Mouse (Mus musculus): ENCODE measurements around the gene Gm973. TPM values are rescaled to one million over a fixed set of nuclear protein-coding genes. Genes with fewer than 3 reads are reported as not detected.
A peak's percentile ranks its signal among the peaks of the same experiment; 100 is the strongest.

Gm973 gene
- polyA plus RNA-seq, 1 experiment from 2014 or later: 10.3 TPM

DNA sequence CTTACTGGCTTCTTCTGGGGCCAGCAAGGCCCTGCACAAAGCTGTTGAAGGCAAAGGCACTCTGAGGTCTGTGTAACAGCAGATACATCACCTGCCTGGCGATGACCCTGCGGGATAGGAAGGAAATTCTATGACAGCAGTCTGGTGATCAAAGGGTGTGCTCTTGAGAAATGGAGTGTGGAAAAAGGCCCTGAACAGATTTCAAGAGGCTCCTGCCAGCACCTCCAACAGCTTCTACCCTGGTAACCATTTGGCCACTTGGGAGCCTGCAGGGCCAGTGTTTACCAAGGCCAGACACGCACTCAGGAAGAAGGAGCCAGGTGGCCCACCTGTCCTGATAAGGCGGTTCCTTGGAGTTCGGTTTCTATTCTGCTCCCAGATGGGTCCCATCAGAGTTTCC, 63.3 kb downstream of the Gm973 start:
- Histone ChIP-seq H3K27me3 (ENCODE audit: control insufficient read depth, insufficient read depth, low read length) (no peaks in the 10 kb centered on the region), H3K4me1 (ENCODE audit: control insufficient read depth, insufficient read depth, low read length) (peaks cover under 1% of the 10 kb centered on the region; the same call in 1 of the 2 replicates), H3K36me3 (ENCODE audit: control insufficient read depth, insufficient read depth, low read length) (no peaks in the 10 kb centered on the region), H3K9ac (replicated peaks; ENCODE audit: low read length) (no peak overlapping the region), H3K4me2 (ENCODE audit: low read length) (no peak overlapping the region), H3K4me3 (replicated peaks; ENCODE audit: low read depth, low read length) (no peak overlapping the region), H3K27ac (replicated peaks; ENCODE audit: low read depth, low read length) (no peak overlapping the region), H3K9me3 (ENCODE audit: control insufficient read depth, low read length) (no peaks in the 10 kb centered on the region)
- ATAC-seq (ENCODE audit: low FRiP score, low TSS enrichment) (no peak), DNase-seq (no peak)
- 89% methylated on average over 5 of the region's 5 CpGs for WGBS

DNA sequence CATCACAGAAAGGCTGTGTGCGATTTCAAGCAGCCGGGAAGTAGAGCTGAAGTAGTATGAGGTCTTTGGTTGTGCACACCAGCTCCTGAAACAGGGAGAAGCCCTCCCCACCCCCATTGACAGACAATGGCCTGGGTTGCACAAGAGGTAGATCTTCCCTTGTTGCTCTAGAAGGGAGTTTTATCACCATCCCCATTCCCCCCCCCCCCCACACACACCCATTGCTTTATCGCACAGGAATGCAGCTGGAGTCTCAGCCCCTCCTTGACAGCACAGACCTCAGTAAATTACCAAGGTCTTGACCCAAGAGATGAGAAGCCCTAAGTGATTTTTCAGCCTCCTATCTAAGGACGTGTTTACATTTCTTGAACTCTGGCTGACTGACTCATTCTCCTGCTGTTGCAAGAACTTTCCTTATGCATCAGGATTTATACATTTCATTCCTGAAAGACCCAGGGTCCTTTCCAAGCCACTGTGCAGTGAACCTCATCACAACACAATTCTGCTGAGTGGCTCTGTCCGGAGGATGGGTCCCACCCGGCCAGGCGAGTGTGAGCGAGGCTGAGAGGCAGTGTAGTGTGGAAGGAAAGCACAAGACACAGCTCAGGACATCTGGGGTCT, 64.2 kb downstream of the Gm973 start:
- no peak for DNase-seq
- no peak overlapping the region for H3K9ac ChIP-seq (replicated peaks; ENCODE audit: low read length)
- peaks cover 7% of the 10 kb centered on the region; the same call in 1 of the 2 replicates for H3K4me1 ChIP-seq (ENCODE audit: control insufficient read depth, insufficient read depth, low read length)
- H3K27ac ChIP-seq (replicated peaks; ENCODE audit: low read depth, low read length): no peak overlapping the region
- H3K9me3 ChIP-seq (ENCODE audit: control insufficient read depth, low read length): no peaks in the 10 kb centered on the region
- no peaks in the 10 kb centered on the region for H3K27me3 ChIP-seq (ENCODE audit: control insufficient read depth, insufficient read depth, low read length)
- no peak overlapping the region for H3K4me2 ChIP-seq (ENCODE audit: low read length)
- H3K4me3 ChIP-seq (replicated peaks; ENCODE audit: low read depth, low read length): no peak overlapping the region
- ATAC-seq (ENCODE audit: low FRiP score, low TSS enrichment): no peak
- H3K36me3 ChIP-seq (ENCODE audit: control insufficient read depth, insufficient read depth, low read length): no peaks in the 10 kb centered on the region
- WGBS: 69% methylated on average over 8 of the region's 8 CpGs

GRCm38 (mm10) chr1:59580880-59581279, 64.8 kb downstream of the Gm973 start:
- Histone ChIP-seq H3K9ac (replicated peaks; ENCODE audit: low read length) (no peak overlapping the region), H3K4me1 (ENCODE audit: control insufficient read depth, insufficient read depth, low read length) (peaks cover 7% of the 10 kb centered on the region; the same call in 1 of the 2 replicates), H3K9me3 (ENCODE audit: control insufficient read depth, low read length) (no peaks in the 10 kb centered on the region), H3K27ac (replicated peaks; ENCODE audit: low read depth, low read length) (no peak overlapping the region), H3K36me3 (ENCODE audit: control insufficient read depth, insufficient read depth, low read length) (no peaks in the 10 kb centered on the region), H3K27me3 (ENCODE audit: control insufficient read depth, insufficient read depth, low read length) (no peaks in the 10 kb centered on the region), H3K4me2 (ENCODE audit: low read length) (no peak overlapping the region), H3K4me3 (replicated peaks; ENCODE audit: low read depth, low read length) (no peak overlapping the region)
- 92% methylated on average over 3 of the region's 3 CpGs for WGBS
- DNase-seq (no peak), ATAC-seq (ENCODE audit: low FRiP score, low TSS enrichment) (no peak)

DNA sequence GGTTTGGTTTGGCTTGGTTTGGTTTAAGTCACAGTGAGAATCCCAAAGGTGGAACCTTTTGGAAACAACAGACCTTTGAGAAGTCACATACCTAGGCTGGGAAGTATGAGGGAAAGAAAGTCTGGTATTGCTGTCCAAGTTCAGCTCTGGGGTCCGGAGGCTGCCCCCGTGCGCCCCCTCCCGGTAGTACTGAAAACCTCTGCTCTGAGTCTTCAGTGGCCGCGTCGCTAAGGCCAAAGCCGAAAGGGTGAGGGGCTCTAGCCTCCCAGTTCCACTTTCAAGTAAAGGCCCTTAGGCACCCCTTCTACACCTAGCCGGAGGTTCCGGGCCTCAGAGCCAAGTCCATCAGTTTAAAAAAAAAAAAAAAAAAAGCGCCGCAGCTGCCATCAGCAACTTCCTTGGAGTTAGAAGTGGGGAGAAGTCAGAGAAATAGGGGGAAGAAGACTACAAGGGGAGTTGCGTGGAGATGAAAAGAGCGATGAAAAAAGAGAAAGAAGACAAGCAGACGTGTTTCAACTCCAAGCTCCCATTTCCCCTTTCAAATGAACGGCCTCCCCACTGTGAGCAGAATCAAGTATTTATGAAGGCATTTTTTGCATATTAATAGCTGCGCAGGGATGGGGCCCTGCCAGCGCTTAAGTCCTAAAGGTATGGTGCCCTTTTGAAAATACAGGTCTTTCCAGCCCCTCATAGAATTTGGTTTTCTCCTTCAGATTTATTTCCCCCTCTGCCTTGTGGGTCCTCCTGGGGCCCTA, 68.8 kb downstream of the Gm973 start:
- Histone ChIP-seq H3K4me2 (ENCODE audit: low read length) (peak overlapping the region; percentile 38), H3K4me1 (ENCODE audit: control insufficient read depth, insufficient read depth, low read length) (peaks cover 7% of the 10 kb centered on the region; the same call in 1 of the 2 replicates), H3K4me3 (replicated peaks; ENCODE audit: low read depth, low read length) (no peak overlapping the region), H3K27me3 (ENCODE audit: control insufficient read depth, insufficient read depth, low read length) (no peaks in the 10 kb centered on the region), H3K36me3 (ENCODE audit: control insufficient read depth, insufficient read depth, low read length) (no peaks in the 10 kb centered on the region), H3K9ac (replicated peaks; ENCODE audit: low read length) (no peak overlapping the region), H3K27ac (replicated peaks; ENCODE audit: low read depth, low read length) (no peak overlapping the region), H3K9me3 (ENCODE audit: control insufficient read depth, low read length) (no peaks in the 10 kb centered on the region)
- WGBS: 6% methylated on average over 18 of the region's 18 CpGs
- ATAC-seq (ENCODE audit: low FRiP score, low TSS enrichment) (no peak), DNase-seq (peak; percentile 81)

DNA sequence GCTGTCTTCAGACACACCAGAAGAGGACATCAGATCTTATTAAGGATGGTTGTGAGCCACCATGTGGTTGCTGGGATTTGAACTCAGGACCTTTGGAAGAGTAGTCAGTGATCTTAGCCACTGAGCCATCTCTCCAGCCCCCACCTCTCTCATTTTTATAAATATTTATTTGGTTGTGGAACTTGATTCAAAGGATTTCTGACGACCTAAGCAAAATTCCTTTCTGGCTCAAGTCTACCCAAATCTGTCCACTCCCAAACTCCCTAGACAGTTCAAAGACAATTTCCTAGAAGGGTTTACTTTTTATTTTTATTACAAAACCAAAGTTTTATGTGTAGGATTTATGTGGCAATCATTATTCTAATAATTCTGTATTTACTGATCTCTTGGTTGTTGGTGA, 73.2 kb downstream of the Gm973 start:
- no peak for DNase-seq
- Histone ChIP-seq H3K27ac (replicated peaks; ENCODE audit: low read depth, low read length) (no peak overlapping the region), H3K4me3 (replicated peaks; ENCODE audit: low read depth, low read length) (no peak overlapping the region), H3K36me3 (ENCODE audit: control insufficient read depth, insufficient read depth, low read length) (no peaks in the 10 kb centered on the region), H3K27me3 (ENCODE audit: control insufficient read depth, insufficient read depth, low read length) (0 out of 2 replicates have a peak, but pooled peaks cover 7% of the 10 kb centered on the region), H3K9me3 (ENCODE audit: control insufficient read depth, low read length) (no peaks in the 10 kb centered on the region), H3K9ac (replicated peaks; ENCODE audit: low read length) (no peak overlapping the region), H3K4me1 (ENCODE audit: control insufficient read depth, insufficient read depth, low read length) (peaks cover 28% of the 10 kb centered on the region), H3K4me2 (ENCODE audit: low read length) (no peak overlapping the region)
- ATAC-seq (ENCODE audit: low FRiP score, low TSS enrichment): no peak
- WGBS: 83% methylated on average over 1 of the region's 1 CpGs

DNA sequence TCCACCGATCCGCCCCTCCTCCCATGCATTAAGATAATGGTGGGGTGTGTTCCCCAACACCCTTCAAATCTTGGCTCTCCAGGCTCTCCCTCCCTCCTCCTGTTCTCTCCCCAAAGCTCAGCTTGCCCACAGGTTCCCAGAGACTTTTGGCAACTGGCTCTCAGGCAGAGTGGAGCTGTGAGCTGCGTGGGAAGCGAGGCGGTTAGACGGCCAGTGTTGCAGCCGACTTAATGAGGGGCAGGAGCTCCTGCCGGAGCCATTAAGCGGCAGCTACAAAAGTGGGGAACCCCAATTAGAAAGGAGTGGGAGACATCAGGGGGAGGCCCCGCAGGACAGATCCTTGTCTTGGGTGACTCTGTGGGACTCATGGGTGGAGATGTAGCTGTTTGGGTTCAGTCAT, 76.3 kb downstream of the Gm973 start:
- peak overlapping the region; percentile 49 for H3K27ac ChIP-seq (replicated peaks; ENCODE audit: low read depth, low read length)
- WGBS: 3% methylated on average over 10 of the region's 10 CpGs

GRCm38 (mm10) chr1:59592876-59593275, 76.8 kb downstream of the Gm973 start:
- H3K4me1 ChIP-seq (ENCODE audit: control insufficient read depth, insufficient read depth, low read length): peaks cover 21% of the 10 kb centered on the region
- no peaks in the 10 kb centered on the region for H3K36me3 ChIP-seq (ENCODE audit: control insufficient read depth, insufficient read depth, low read length)
- peak overlapping the region; percentile 22; the same call in 1 of the 2 replicates for H3K4me3 ChIP-seq (replicated peaks; ENCODE audit: low read depth, low read length)
- DNase-seq (peak; percentile 66), ATAC-seq (ENCODE audit: low FRiP score, low TSS enrichment) (no peak)
- 0 out of 2 replicates have a peak overlapping the region, but pooled peaks have one; percentile 12 for H3K9ac ChIP-seq (replicated peaks; ENCODE audit: low read length)
- H3K9me3 ChIP-seq (ENCODE audit: control insufficient read depth, low read length): no peaks in the 10 kb centered on the region
- 0 out of 2 replicates have a peak, but pooled peaks cover 7% of the 10 kb centered on the region for H3K27me3 ChIP-seq (ENCODE audit: control insufficient read depth, insufficient read depth, low read length)
- H3K27ac ChIP-seq (replicated peaks; ENCODE audit: low read depth, low read length): no peak overlapping the region
- peak overlapping the region; percentile 45 for H3K4me2 ChIP-seq (ENCODE audit: low read length)
- WGBS: 7% methylated on average over 12 of the region's 12 CpGs

More for the DNA sequence above, 76.3 kb downstream of the Gm973 start:
- ATAC-seq (ENCODE audit: low FRiP score, low TSS enrichment): no peak
- Histone ChIP-seq H3K27me3 (ENCODE audit: control insufficient read depth, insufficient read depth, low read length) (0 out of 2 replicates have a peak, but pooled peaks cover 7% of the 10 kb centered on the region), H3K4me1 (ENCODE audit: control insufficient read depth, insufficient read depth, low read length) (peaks cover 21% of the 10 kb centered on the region), H3K4me2 (ENCODE audit: low read length) (peak overlapping the region; percentile 45), H3K9ac (replicated peaks; ENCODE audit: low read length) (peak overlapping the region; percentile 12; the same call in 1 of the 2 replicates), H3K4me3 (replicated peaks; ENCODE audit: low read depth, low read length) (peak overlapping the region; percentile 22; the same call in 1 of the 2 replicates), H3K9me3 (ENCODE audit: control insufficient read depth, low read length) (no peaks in the 10 kb centered on the region), H3K36me3 (ENCODE audit: control insufficient read depth, insufficient read depth, low read length) (no peaks in the 10 kb centered on the region)
- peak; percentile 67 for DNase-seq

DNA sequence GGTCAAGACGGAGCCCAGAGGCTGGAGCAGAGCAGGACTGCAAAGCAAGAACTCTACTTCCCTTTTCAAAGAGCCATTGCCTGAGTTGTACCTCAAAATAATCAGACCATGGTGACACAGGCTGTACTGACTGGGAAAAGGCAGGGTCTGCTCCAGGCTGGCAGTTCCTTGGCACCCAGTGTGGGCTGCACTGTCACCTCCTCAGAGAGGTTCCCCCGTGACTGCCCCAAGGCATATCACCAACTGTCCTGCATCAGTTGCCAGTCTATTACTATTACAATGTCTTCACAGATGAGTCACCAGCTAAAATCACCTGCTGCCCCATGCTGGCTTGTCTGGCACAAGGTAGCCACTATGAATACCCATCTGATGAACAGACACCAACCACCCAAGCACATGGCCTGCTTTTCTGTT, 77.6 kb downstream of the Gm973 start:
- H3K9ac ChIP-seq (replicated peaks; ENCODE audit: low read length): no peak overlapping the region
- no peak overlapping the region for H3K27ac ChIP-seq (replicated peaks; ENCODE audit: low read depth, low read length)

More for the DNA sequence above, 77.6 kb downstream of the Gm973 start:
- Histone ChIP-seq H3K4me3 (replicated peaks; ENCODE audit: low read depth, low read length) (no peak overlapping the region), H3K4me2 (ENCODE audit: low read length) (no peak overlapping the region), H3K4me1 (ENCODE audit: control insufficient read depth, insufficient read depth, low read length) (peaks cover 21% of the 10 kb centered on the region), H3K9me3 (ENCODE audit: control insufficient read depth, low read length) (no peaks in the 10 kb centered on the region), H3K27me3 (ENCODE audit: control insufficient read depth, insufficient read depth, low read length) (0 out of 2 replicates have a peak, but pooled peaks cover 7% of the 10 kb centered on the region), H3K36me3 (ENCODE audit: control insufficient read depth, insufficient read depth, low read length) (no peaks in the 10 kb centered on the region)
- WGBS: 75% methylated on average over 2 of the region's 2 CpGs
- ATAC-seq (ENCODE audit: low FRiP score, low TSS enrichment) (no peak), DNase-seq (no peak)
